Mouse (Mus musculus) kidney, adult 2 months (tissue): ENCODE data around the gene Plekhb1.

Experiments
- CTCF ChIP-seq: fragments of 200-500 bp; conservative IDR thresholded peaks from 2 replicates; pipeline ENCODE4 v1.5.1; 2011; ENCODE audit warnings: low read depth, mild to moderate bottlenecking, control low read depth, low read length, moderate library complexity, mixed read lengths; ENCODE audit not compliant: insufficient read depth, insufficient read length
- POLR2A ChIP-seq: fragments of 200-500 bp; IDR thresholded peaks from one replicate; pipeline ENCODE4 v1.6.1; 2011; ENCODE audit warnings: low read depth, low read length, control low read depth

DNA sequence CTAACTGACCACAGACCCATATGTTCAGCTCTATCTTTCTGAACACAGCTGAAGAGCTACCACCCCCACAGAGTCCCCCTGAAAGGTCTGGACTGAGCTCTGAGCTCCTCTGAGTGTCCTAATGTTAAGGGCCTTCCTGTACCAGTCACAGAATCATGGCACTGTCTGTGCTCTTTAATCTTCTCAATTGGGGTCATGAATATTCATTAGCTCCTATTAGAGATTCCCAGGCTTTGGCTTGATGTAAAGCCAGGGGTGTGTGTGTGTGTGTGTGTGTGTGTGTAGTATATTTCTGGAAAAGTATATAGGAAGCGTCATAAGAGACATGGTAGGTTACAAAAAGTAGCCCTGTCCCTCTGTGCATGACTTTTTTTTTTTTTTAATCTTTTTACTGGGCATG, 21.0 kb upstream of the Plekhb1 start:
- TF ChIP-seq CTCF (no peak), POLR2A (no peak)
